Mouse (Mus musculus): Measurements from ENCODE around the gene Pramef17. TPM values are rescaled to one million over a fixed set of nuclear protein-coding genes. Genes with fewer than 3 reads are reported as not detected.
"Not testable (repeated sequence)": the region's sequence is repeated elsewhere in the genome, so short reads cannot be mapped to it uniquely, and the experiment has no call there.

Gene Pramef17
- polyA plus RNA-seq (2012; rRNA removed), result not detected in 2 replicates

DNA sequence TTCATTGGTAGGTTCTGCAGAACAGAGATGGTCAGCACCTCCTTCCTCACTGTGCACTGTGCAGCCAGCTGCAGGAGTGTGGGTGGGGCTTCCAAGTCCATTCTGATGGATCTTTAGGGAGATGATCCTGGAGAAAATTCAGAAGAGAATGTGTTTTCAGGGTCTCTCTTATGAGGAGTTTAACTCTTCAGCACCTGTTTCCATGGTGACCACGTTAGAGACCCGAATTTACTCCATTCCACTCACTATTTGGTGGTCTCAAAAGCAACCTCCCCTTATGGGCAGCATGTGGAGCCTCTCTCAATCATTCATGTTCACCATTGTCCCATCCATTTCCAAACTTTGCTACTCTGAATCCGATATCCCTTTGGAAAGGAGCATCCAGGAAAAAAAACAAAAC is at the start of gene Pramef17:
Gene Pramef17, minus strand, starts transcription at position 101 of the 400 bp plus-strand sequence.
- 67% methylated on average over 3 of the region's 3 CpGs for WGBS
- H3K27me3 ChIP-seq (ENCODE audit: control insufficient read depth, insufficient read depth, low read length); DNase-seq; H3K36me3 ChIP-seq (ENCODE audit: control insufficient read depth, insufficient read depth, low read length); H3K4me3 ChIP-seq (ENCODE audit: control insufficient read depth, insufficient read depth, low read length); H3K4me1 ChIP-seq (replicated peaks; ENCODE audit: control insufficient read depth, insufficient read depth, low read length); H3K27ac ChIP-seq (ENCODE audit: control insufficient read depth, insufficient read depth, low read length): not testable (repeated sequence)

- H3K4me3 ChIP-seq (ENCODE audit: control insufficient read depth, insufficient read depth, low read length); H3K36me3 ChIP-seq (ENCODE audit: control insufficient read depth, insufficient read depth, low read length); H3K27me3 ChIP-seq (ENCODE audit: control insufficient read depth, insufficient read depth, low read length); H3K4me1 ChIP-seq (replicated peaks; ENCODE audit: control insufficient read depth, insufficient read depth, low read length); H3K27ac ChIP-seq (ENCODE audit: control insufficient read depth, insufficient read depth, low read length): not testable (repeated sequence)
- 97% methylated on average over 17 of the region's 17 CpGs for WGBS
- peak; percentile 52 for DNase-seq
Observed at GRCm38 (mm10) chr4:143988126-143988525, 6.0 kb downstream of the Pramef17 start.

DNA sequence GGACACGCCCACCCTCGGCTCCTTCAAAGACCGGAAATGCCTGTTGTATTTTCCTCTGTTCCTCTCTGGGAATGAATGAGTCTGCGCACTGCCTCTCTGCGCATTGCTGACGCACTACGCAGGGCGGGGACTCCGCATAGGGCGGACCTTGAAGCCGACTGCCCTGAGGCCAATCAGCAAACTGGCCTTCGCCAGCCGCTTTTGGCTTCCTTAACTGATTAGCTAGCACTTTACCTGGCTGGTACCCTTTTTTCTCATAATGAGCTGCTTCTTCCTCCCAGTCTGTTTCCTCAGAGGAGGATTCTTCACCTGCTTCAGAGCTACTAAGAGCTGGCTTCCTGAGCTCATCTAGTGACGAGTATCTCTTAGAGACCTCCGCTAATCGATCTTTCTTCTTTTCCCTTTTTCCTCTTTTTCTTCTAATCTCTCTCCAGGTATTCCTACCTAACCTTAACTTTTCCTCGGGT is 6.7 kb downstream of the Pramef17 start:
- not testable (repeated sequence) for H3K4me3 ChIP-seq (ENCODE audit: control insufficient read depth, insufficient read depth, low read length); H3K27ac ChIP-seq (ENCODE audit: control insufficient read depth, insufficient read depth, low read length); H3K4me1 ChIP-seq (replicated peaks; ENCODE audit: control insufficient read depth, insufficient read depth, low read length); H3K36me3 ChIP-seq (ENCODE audit: control insufficient read depth, insufficient read depth, low read length); H3K27me3 ChIP-seq (ENCODE audit: control insufficient read depth, insufficient read depth, low read length)
- DNase-seq, result peak; percentile 18
- 94% methylated on average over 15 of the region's 17 CpGs for WGBS

- not testable (repeated sequence) for H3K27ac ChIP-seq (ENCODE audit: control insufficient read depth, insufficient read depth, low read length)
- WGBS, result 98% methylated on average over 7 of the region's 9 CpGs
- DNase-seq, result peak; percentile 4
Observed at GRCm38 (mm10) chr4:143985733-143986132, 8.4 kb downstream of the Pramef17 start.

GRCm38 (mm10) chr4:143985165-143985564 is 9.0 kb downstream of the Pramef17 start:
- peak; percentile 9 for DNase-seq
- H3K27ac ChIP-seq (ENCODE audit: control insufficient read depth, insufficient read depth, low read length); H3K27me3 ChIP-seq (ENCODE audit: control insufficient read depth, insufficient read depth, low read length); H3K4me1 ChIP-seq (replicated peaks; ENCODE audit: control insufficient read depth, insufficient read depth, low read length); H3K4me3 ChIP-seq (ENCODE audit: control insufficient read depth, insufficient read depth, low read length); H3K36me3 ChIP-seq (ENCODE audit: control insufficient read depth, insufficient read depth, low read length): not testable (repeated sequence)
- WGBS, result no CpG with 5 or more reads among the region's 7 CpGs

More at GRCm38 (mm10) chr4:143985733-143986132, 8.4 kb downstream of the Pramef17 start:
- not testable (repeated sequence) for H3K4me3 ChIP-seq (ENCODE audit: control insufficient read depth, insufficient read depth, low read length); H3K36me3 ChIP-seq (ENCODE audit: control insufficient read depth, insufficient read depth, low read length); H3K27me3 ChIP-seq (ENCODE audit: control insufficient read depth, insufficient read depth, low read length); H3K4me1 ChIP-seq (replicated peaks; ENCODE audit: control insufficient read depth, insufficient read depth, low read length)

DNA sequence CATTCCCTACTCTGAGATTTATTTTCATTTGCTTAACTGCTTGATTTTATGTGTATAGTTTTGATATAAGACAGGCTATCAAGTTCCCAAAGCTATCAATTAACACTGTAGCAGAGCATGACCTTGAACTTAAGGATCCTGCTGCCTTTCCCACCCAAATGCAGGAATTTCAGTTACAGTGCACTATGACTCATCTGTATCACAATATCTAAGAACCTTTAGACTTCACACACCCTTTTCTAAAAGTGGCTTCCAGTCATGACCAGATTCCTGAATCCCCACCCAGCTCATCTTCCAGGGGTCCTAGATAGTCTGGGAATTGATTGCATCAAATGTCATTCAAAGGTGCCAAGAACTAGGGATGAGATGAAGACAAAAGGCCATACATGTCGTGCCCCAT is 10.7 kb downstream of the Pramef17 start:
- 56% methylated on average over 1 of the region's 1 CpGs for WGBS
- H3K4me1 ChIP-seq (replicated peaks; ENCODE audit: control insufficient read depth, insufficient read depth, low read length); H3K36me3 ChIP-seq (ENCODE audit: control insufficient read depth, insufficient read depth, low read length); H3K4me3 ChIP-seq (ENCODE audit: control insufficient read depth, insufficient read depth, low read length); DNase-seq; H3K27ac ChIP-seq (ENCODE audit: control insufficient read depth, insufficient read depth, low read length); H3K27me3 ChIP-seq (ENCODE audit: control insufficient read depth, insufficient read depth, low read length): not testable (repeated sequence)

- H3K4me1 ChIP-seq (replicated peaks; ENCODE audit: control insufficient read depth, insufficient read depth, low read length); H3K27ac ChIP-seq (ENCODE audit: control insufficient read depth, insufficient read depth, low read length); DNase-seq; H3K36me3 ChIP-seq (ENCODE audit: control insufficient read depth, insufficient read depth, low read length); H3K27me3 ChIP-seq (ENCODE audit: control insufficient read depth, insufficient read depth, low read length); H3K4me3 ChIP-seq (ENCODE audit: control insufficient read depth, insufficient read depth, low read length): not testable (repeated sequence)
- 45% methylated on average over 2 of the region's 2 CpGs for WGBS
Observed at GRCm38 (mm10) chr4:143966850-143967249, 27.3 kb downstream of the Pramef17 start, which contains the start of gene Gm13101. Gm13101 (minus strand) TSS chr4:143966950.

DNA sequence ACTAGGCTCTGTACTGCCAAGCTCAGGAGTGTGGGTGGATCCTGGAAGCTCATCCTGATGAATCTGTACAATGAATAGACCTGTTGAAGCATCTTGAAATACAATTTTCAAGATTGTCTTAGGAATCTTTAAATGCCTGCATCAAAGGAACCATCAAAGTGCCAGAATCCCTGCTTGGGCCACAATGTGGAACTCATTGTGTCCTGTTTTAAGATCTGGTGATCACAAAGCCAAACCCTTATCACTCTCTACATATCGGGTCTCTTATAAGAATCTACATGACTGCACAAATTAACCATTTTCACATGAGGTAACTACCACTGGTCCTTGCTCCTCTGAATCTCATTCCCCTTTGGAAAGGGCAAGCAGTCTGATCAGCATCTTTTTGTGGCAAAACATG is 43.3 kb downstream of the Pramef17 start, which contains the start of gene Pramef25:
Gene Pramef25, minus strand, starts transcription at position 101 of the 400 bp plus-strand sequence.
- not testable (repeated sequence) for DNase-seq; H3K36me3 ChIP-seq (ENCODE audit: control insufficient read depth, insufficient read depth, low read length); H3K4me1 ChIP-seq (replicated peaks; ENCODE audit: control insufficient read depth, insufficient read depth, low read length); H3K27ac ChIP-seq (ENCODE audit: control insufficient read depth, insufficient read depth, low read length); H3K4me3 ChIP-seq (ENCODE audit: control insufficient read depth, insufficient read depth, low read length); H3K27me3 ChIP-seq (ENCODE audit: control insufficient read depth, insufficient read depth, low read length)
- 92% methylated on average over 1 of the region's 1 CpGs for WGBS

Other genes with a start within 250 kb of the Pramef17 start
- not detected in 2 replicates for gene Gm13023, start 205.0 kb downstream of the Pramef17 start, polyA plus RNA-seq (2012; rRNA removed)
- gene Gm13084, start 178.3 kb downstream of the Pramef17 start, polyA plus RNA-seq (2012; rRNA removed), result not detected in 2 replicates
- not detected in 2 replicates for gene Gm13103, start 147.9 kb downstream of the Pramef17 start, polyA plus RNA-seq (2012; rRNA removed)
- gene Pramef6, start 94.0 kb downstream of the Pramef17 start, polyA plus RNA-seq (2012; rRNA removed), result not detected in 2 replicates
- not detected in 2 replicates for gene Pramef25, start 43.4 kb downstream of the Pramef17 start, polyA plus RNA-seq (2012; rRNA removed)
- not detected in 2 replicates for gene Gm13101, start 27.4 kb downstream of the Pramef17 start, polyA plus RNA-seq (2012; rRNA removed)
- not detected in 2 replicates for gene Pramel4, start 64.8 kb upstream of the Pramef17 start, polyA plus RNA-seq (2012; rRNA removed)
- gene Gm13102, start 112.1 kb upstream of the Pramef17 start, polyA plus RNA-seq (2012; rRNA removed), result not detected in 2 replicates
- not detected in 2 replicates for gene Oog3, start 168.3 kb upstream of the Pramef17 start, polyA plus RNA-seq (2012; rRNA removed)
- gene Oog2, start 196.3 kb upstream of the Pramef17 start, polyA plus RNA-seq (2012; rRNA removed), result not detected in 2 replicates
- not detected in 2 replicates for gene C87977, start 218.9 kb upstream of the Pramef17 start, polyA plus RNA-seq (2012; rRNA removed)